Mouse (Mus musculus): ENCODE results near the gene Oas1e. TPM values are rescaled to one million over a fixed set of nuclear protein-coding genes. Genes with fewer than 3 reads are reported as not detected.
"Not testable (repeated sequence)": the region's sequence is repeated elsewhere in the genome, so short reads cannot be mapped to it uniquely, and the experiment has no call there.

The Oas1e gene
- 0.13 TPM in 1 of 2 replicates, not detected in the other for polyA plus RNA-seq (2014; fragmentation: Nextera tagmentation; extraction: Ambion mirVana)

GRCm38 (mm10) chr5:120795480-120796034 is at the start of gene Oas1e:
TSS of gene Oas1e (minus strand) at chr5:120795530.
- DNase-seq (ENCODE audit: low spot score); H3K27ac ChIP-seq (ENCODE audit: low read depth, low read length); ATAC-seq; H3K4me1 ChIP-seq (ENCODE audit: control insufficient read depth, insufficient read depth, low read length); H3K4me3 ChIP-seq (ENCODE audit: low read depth, low read length); H3K36me3 ChIP-seq (ENCODE audit: control insufficient read depth, insufficient read depth, low read length); H3K9me3 ChIP-seq (replicated peaks; ENCODE audit: control insufficient read depth, low read length); H3K27me3 ChIP-seq (replicated peaks; ENCODE audit: control insufficient read depth, insufficient read depth, low read length); H3K9ac ChIP-seq (ENCODE audit: low read length); H3K4me2 ChIP-seq (ENCODE audit: low read length): not testable (repeated sequence)
- 68% methylated on average over 9 of the region's 9 CpGs for WGBS

GRCm38 (mm10) chr5:120844713-120845112 is 49.4 kb upstream of the Oas1e start:
- ATAC-seq (peak; percentile 68), DNase-seq (ENCODE audit: low spot score) (peak; percentile 81)
- H3K4me3 ChIP-seq (ENCODE audit: low read depth, low read length), result no peak overlapping the region
- no peaks in the 10 kb centered on the region for H3K4me1 ChIP-seq (ENCODE audit: control insufficient read depth, insufficient read depth, low read length)
- no peak overlapping the region for H3K9ac ChIP-seq (ENCODE audit: low read length)
- H3K36me3 ChIP-seq (ENCODE audit: control insufficient read depth, insufficient read depth, low read length), result no peaks in the 10 kb centered on the region
- no peaks in the 10 kb centered on the region for H3K27me3 ChIP-seq (replicated peaks; ENCODE audit: control insufficient read depth, insufficient read depth, low read length)
- WGBS, result 47% methylated on average over 3 of the region's 3 CpGs
- H3K4me2 ChIP-seq (ENCODE audit: low read length), result no peak overlapping the region
- no peak overlapping the region for H3K27ac ChIP-seq (ENCODE audit: low read depth, low read length)
- no peaks in the 10 kb centered on the region for H3K9me3 ChIP-seq (replicated peaks; ENCODE audit: control insufficient read depth, low read length)

GRCm38 (mm10) chr5:120836731-120837585 is 41.6 kb upstream of the Oas1e start:
- DNase-seq (ENCODE audit: low spot score) (peak; percentile 53), ATAC-seq (no peak)
- Histone ChIP-seq H3K27ac (ENCODE audit: low read depth, low read length) (no peak overlapping the region), H3K4me2 (ENCODE audit: low read length) (no peak overlapping the region), H3K9ac (ENCODE audit: low read length) (no peak overlapping the region), H3K4me3 (ENCODE audit: low read depth, low read length) (no peak overlapping the region), H3K36me3 (ENCODE audit: control insufficient read depth, insufficient read depth, low read length) (no peaks in the 10 kb centered on the region), H3K9me3 (replicated peaks; ENCODE audit: control insufficient read depth, low read length) (no peaks in the 10 kb centered on the region), H3K4me1 (ENCODE audit: control insufficient read depth, insufficient read depth, low read length) (peaks cover 8% of the 10 kb centered on the region), H3K27me3 (replicated peaks; ENCODE audit: control insufficient read depth, insufficient read depth, low read length) (no peaks in the 10 kb centered on the region)
- 7% methylated on average over 8 of the region's 8 CpGs for WGBS

- no peak overlapping the region for H3K9ac ChIP-seq (ENCODE audit: low read length)
- peak overlapping the region; percentile 35 for H3K4me2 ChIP-seq (ENCODE audit: low read length)
- no peak overlapping the region for H3K27ac ChIP-seq (ENCODE audit: low read depth, low read length)
- H3K27me3 ChIP-seq (replicated peaks; ENCODE audit: control insufficient read depth, insufficient read depth, low read length), result no peaks in the 10 kb centered on the region
- 5% methylated on average over 17 of the region's 17 CpGs for WGBS
- H3K4me3 ChIP-seq (ENCODE audit: low read depth, low read length), result no peak overlapping the region
- H3K9me3 ChIP-seq (replicated peaks; ENCODE audit: control insufficient read depth, low read length), result no peaks in the 10 kb centered on the region
- ATAC-seq (no peak), DNase-seq (ENCODE audit: low spot score) (peak; percentile 48)
- no peaks in the 10 kb centered on the region for H3K36me3 ChIP-seq (ENCODE audit: control insufficient read depth, insufficient read depth, low read length)
- H3K4me1 ChIP-seq (ENCODE audit: control insufficient read depth, insufficient read depth, low read length), result peaks cover 8% of the 10 kb centered on the region
Measured at GRCm38 (mm10) chr5:120833335-120834280, 38.3 kb upstream of the Oas1e start.

DNA sequence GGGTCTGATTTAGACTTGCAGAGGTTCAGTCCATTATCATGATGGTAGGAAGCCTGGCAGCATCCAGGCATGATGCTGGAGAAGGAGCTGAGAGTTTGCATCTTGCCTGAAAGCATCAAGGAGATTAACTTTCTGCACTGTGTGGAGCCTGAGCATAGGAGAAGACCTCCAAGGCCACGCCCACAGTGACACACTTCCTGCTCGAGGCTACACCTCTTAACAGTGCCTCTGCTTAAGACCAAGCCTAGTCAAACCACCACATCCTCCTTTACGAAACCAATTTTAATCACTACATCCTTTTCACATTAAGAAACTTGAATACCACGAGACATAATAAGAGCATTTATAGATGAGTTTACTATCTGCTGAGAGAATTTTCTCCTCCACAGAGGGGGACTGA is 35.7 kb upstream of the Oas1e start:
- ATAC-seq, result no peak

DNA sequence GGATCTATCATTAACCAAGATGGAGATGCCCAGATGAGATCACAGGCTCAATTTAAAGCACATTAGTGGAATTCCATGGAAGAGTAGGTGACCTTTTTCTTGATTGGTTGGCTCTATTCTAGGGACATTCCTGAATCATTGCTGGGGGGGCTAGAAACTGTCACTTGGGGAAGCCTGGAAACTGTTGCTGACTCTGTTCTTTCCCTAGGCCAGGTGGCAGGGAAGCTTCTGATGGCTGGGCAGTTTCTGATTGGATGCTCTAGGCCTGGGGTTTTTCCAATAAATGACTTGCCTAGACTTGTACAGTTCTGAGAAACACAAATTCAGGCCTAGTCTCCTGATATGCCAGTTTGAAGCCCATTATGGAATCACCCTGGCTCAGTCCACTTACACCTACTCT is 23.7 kb upstream of the Oas1e start:
- no peaks in the 10 kb centered on the region for H3K36me3 ChIP-seq (ENCODE audit: control insufficient read depth, insufficient read depth, low read length)
- H3K4me3 ChIP-seq (ENCODE audit: low read depth, low read length), result no peak overlapping the region
- no peaks in the 10 kb centered on the region for H3K27me3 ChIP-seq (replicated peaks; ENCODE audit: control insufficient read depth, insufficient read depth, low read length)
- no peak overlapping the region for H3K9ac ChIP-seq (ENCODE audit: low read length)
- ATAC-seq (no peak), DNase-seq (ENCODE audit: low spot score) (no peak)
- H3K9me3 ChIP-seq (replicated peaks; ENCODE audit: control insufficient read depth, low read length), result no peaks in the 10 kb centered on the region; the same call in 1 of the 2 replicates
- no peaks in the 10 kb centered on the region for H3K4me1 ChIP-seq (ENCODE audit: control insufficient read depth, insufficient read depth, low read length)
- H3K4me2 ChIP-seq (ENCODE audit: low read length), result no peak overlapping the region
- H3K27ac ChIP-seq (ENCODE audit: low read depth, low read length), result no peak overlapping the region

More for the DNA sequence above, 35.7 kb upstream of the Oas1e start:
- Histone ChIP-seq H3K4me1 (ENCODE audit: control insufficient read depth, insufficient read depth, low read length) (peaks cover 8% of the 10 kb centered on the region), H3K4me3 (ENCODE audit: low read depth, low read length) (no peak overlapping the region), H3K36me3 (ENCODE audit: control insufficient read depth, insufficient read depth, low read length) (no peaks in the 10 kb centered on the region), H3K4me2 (ENCODE audit: low read length) (no peak overlapping the region), H3K9me3 (replicated peaks; ENCODE audit: control insufficient read depth, low read length) (no peaks in the 10 kb centered on the region), H3K27me3 (replicated peaks; ENCODE audit: control insufficient read depth, insufficient read depth, low read length) (no peaks in the 10 kb centered on the region), H3K9ac (ENCODE audit: low read length) (no peak overlapping the region), H3K27ac (ENCODE audit: low read depth, low read length) (no peak overlapping the region)
- WGBS, result 82% methylated on average over 4 of the region's 4 CpGs
- no peak for DNase-seq (ENCODE audit: low spot score)

DNA sequence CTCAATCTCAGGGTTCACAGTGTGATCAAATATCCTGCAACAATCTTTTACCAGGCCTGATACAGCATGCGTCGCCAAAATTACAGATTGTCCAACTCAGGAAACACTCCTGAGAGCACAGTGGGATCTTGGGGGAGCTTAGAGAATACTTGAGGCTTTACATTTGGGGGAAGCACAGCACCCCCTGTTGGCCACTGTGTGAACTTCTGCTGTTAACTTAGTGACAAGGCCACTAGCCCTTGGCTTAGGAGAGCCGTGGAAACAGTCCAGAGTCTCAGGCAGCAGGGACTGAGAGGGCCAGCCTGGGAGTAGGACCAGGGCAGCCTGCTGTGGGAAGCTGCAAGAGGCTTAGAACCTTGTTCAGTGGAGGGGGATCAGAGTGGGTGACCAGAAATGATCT is 20.6 kb upstream of the Oas1e start:
- Histone ChIP-seq H3K27me3 (replicated peaks; ENCODE audit: control insufficient read depth, insufficient read depth, low read length) (no peaks in the 10 kb centered on the region), H3K27ac (ENCODE audit: low read depth, low read length) (no peak overlapping the region), H3K4me2 (ENCODE audit: low read length) (no peak overlapping the region), H3K4me1 (ENCODE audit: control insufficient read depth, insufficient read depth, low read length) (peaks cover 5% of the 10 kb centered on the region; the same call in 1 of the 2 replicates), H3K9ac (ENCODE audit: low read length) (no peak overlapping the region), H3K9me3 (replicated peaks; ENCODE audit: control insufficient read depth, low read length) (no peaks in the 10 kb centered on the region; the same call in 1 of the 2 replicates), H3K4me3 (ENCODE audit: low read depth, low read length) (no peak overlapping the region), H3K36me3 (ENCODE audit: control insufficient read depth, insufficient read depth, low read length) (no peaks in the 10 kb centered on the region)
- WGBS, result 68% methylated on average over 3 of the region's 3 CpGs
- DNase-seq (ENCODE audit: low spot score), result no peak
- ATAC-seq, result no peak

- Histone ChIP-seq H3K36me3 (ENCODE audit: control insufficient read depth, insufficient read depth, low read length) (no peaks in the 10 kb centered on the region), H3K4me3 (ENCODE audit: low read depth, low read length) (peak overlapping the region; percentile 21; the same call in 1 of the 2 replicates), H3K27me3 (replicated peaks; ENCODE audit: control insufficient read depth, insufficient read depth, low read length) (no peaks in the 10 kb centered on the region), H3K9ac (ENCODE audit: low read length) (no peak overlapping the region; the same call in 1 of the 2 replicates), H3K4me1 (ENCODE audit: control insufficient read depth, insufficient read depth, low read length) (peaks cover 5% of the 10 kb centered on the region; the same call in 1 of the 2 replicates), H3K9me3 (replicated peaks; ENCODE audit: control insufficient read depth, low read length) (no peaks in the 10 kb centered on the region), H3K27ac (ENCODE audit: low read depth, low read length) (no peak overlapping the region), H3K4me2 (ENCODE audit: low read length) (peak overlapping the region; percentile 48)
- DNase-seq (ENCODE audit: low spot score) (no peak), ATAC-seq (no peak)
- WGBS, result 83% methylated on average over 6 of the region's 6 CpGs
Measured at GRCm38 (mm10) chr5:120813023-120813422, 17.7 kb upstream of the Oas1e start.

Measured in forebrain, embryonic 14.5 days (tissue).